Mouse (Mus musculus) liver, adult 2 months (tissue): ENCODE data around the gene Robo1. TPM values are rescaled to one million over a fixed set of nuclear protein-coding genes. Genes with fewer than 3 reads are reported as not detected.

Experiments used
- DNase-seq: peaks from one replicate; pipeline ENCODE4 v3.0.0-alpha.2; 2011; ENCODE audit warnings: low read depth, low spot score; ENCODE audit errors: extremely low read depth
- H3K27ac ChIP-seq: fragments of 200-500 bp; replicated peaks from 2 replicates; pipeline ENCODE4 v1.5.1; 2012; ENCODE audit warnings: low read depth, mild to moderate bottlenecking, control low read depth, inconsistent platforms, low read length; ENCODE audit not compliant: insufficient read depth
- H3K27me3 ChIP-seq: fragments of 200-500 bp; 2 replicates; pipeline ENCODE4 v1.6.1; 2012; ENCODE audit warnings: mild to moderate bottlenecking, moderate library complexity, low read length, inconsistent platforms; ENCODE audit not compliant: control insufficient read depth, insufficient read depth
- H3K36me3 ChIP-seq: fragments of 200-500 bp; 2 replicates; pipeline ENCODE4 v1.6.1; 2012; ENCODE audit warnings: low read length, inconsistent platforms; ENCODE audit not compliant: control insufficient read depth, insufficient read depth
- H3K4me1 ChIP-seq: fragments of 200-500 bp; 2 replicates; pipeline ENCODE4 v1.6.1; 2011; ENCODE audit warnings: low read length; ENCODE audit not compliant: control insufficient read depth, insufficient read depth
- H3K4me3 ChIP-seq: fragments of 200-500 bp; 2 replicates; pipeline ENCODE4 v1.5.1; 2011; ENCODE audit warnings: low read depth, mild to moderate bottlenecking, control low read depth, low read length, moderate library complexity; ENCODE audit not compliant: insufficient read depth
- H3K79me2 ChIP-seq: fragments of 200-500 bp; 2 replicates; pipeline ENCODE4 v1.6.1; 2012; ENCODE audit warnings: inconsistent platforms, mild to moderate bottlenecking, low read length, moderate library complexity; ENCODE audit not compliant: control insufficient read depth, insufficient read depth
- H3K9ac ChIP-seq: fragments of 200-500 bp; 2 replicates; pipeline ENCODE4 v1.6.1; 2012; ENCODE audit warnings: low read depth, mild to moderate bottlenecking, control low read depth, inconsistent platforms, low read length
- CTCF ChIP-seq: fragments of 200-500 bp; IDR thresholded peaks from 2 replicates; pipeline ENCODE4 v1.5.1; 2011; ENCODE audit warnings: low read depth, low read length, control low read depth
- POLR2A ChIP-seq: fragments of 200-500 bp; IDR thresholded peaks from 2 replicates; pipeline ENCODE4 v1.6.1; 2011; ENCODE audit warnings: low read length, control low read depth; ENCODE audit not compliant: insufficient read depth; ENCODE audit errors: extremely low read depth
- WGBS: fragments of 180-500 bp; shearing (Covaris S2); methylation state at CpG from one replicate; pipeline ENCODE4 v1.1.7; 2018; 5-methylcytosine and 5-hydroxymethylcytosine counted together
- polyA plus RNA-seq: library from polyadenylated mRNA; depleted of rRNA; stranded (reverse); fragments of >200 nt; gene quantifications from 2 replicates; pipeline ENCODE4 v1.2.3, GENCODE M21; 2012
- total RNA-seq: library from RNA; depleted of rRNA; stranded (reverse); fragments of >200 nt; gene quantifications from 2 replicates; pipeline ENCODE4 v1.2.3, GENCODE M21; 2014

Gene Robo1
- total and polyA plus RNA-seq, 2 experiments, result 4.5 to 6.4 TPM

DNA sequence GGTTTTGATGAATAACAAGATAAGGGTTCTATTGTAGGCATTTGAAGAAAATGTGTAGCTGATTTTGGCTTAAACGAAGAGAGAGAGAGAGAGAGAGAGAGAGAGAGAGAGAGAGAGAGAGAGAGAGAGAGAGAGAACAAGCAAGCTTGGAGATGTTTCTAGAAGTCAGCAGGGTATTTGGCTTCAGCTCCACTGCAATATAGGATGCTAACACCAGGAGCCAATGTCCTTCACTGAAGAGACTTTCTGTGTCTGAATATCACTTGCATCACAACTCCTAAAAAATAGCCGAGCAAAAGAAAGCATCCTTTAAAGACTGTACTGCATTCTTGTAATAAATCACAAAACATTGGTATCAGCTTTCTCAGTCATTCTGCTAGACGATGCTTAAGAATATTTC is 503.8 kb downstream of the Robo1 start:
- Histone ChIP-seq H3K4me1 (no peaks in the 10 kb centered on the region; the same call in 1 of the 2 replicates), H3K27ac (no peak overlapping the region), H3K9ac (no peak overlapping the region), H3K36me3 (no peaks in the 10 kb centered on the region), H3K27me3 (no peaks in the 10 kb centered on the region), H3K79me2 (no peaks in the 10 kb centered on the region; the same call in 1 of the 2 replicates), H3K4me3 (no peak overlapping the region)
- no peak for DNase-seq
- 82% methylated on average over 3 of the region's 3 CpGs for WGBS
- TF ChIP-seq POLR2A (no peak), CTCF (no peak)

- Histone ChIP-seq H3K4me1 (peaks cover 2% of the 10 kb centered on the region; the same call in 1 of the 2 replicates), H3K27ac (no peak overlapping the region), H3K4me3 (no peak overlapping the region), H3K9ac (no peak overlapping the region), H3K36me3 (no peaks in the 10 kb centered on the region), H3K79me2 (no peaks in the 10 kb centered on the region), H3K27me3 (no peaks in the 10 kb centered on the region)
- TF ChIP-seq CTCF (no peak), POLR2A (no peak)
- no peak for DNase-seq
- WGBS, result 91% methylated on average over 8 of the region's 8 CpGs
These were observed 520.3 kb downstream of the Robo1 start for GRCm38 (mm10) chr16:72828381-72828780.

DNA sequence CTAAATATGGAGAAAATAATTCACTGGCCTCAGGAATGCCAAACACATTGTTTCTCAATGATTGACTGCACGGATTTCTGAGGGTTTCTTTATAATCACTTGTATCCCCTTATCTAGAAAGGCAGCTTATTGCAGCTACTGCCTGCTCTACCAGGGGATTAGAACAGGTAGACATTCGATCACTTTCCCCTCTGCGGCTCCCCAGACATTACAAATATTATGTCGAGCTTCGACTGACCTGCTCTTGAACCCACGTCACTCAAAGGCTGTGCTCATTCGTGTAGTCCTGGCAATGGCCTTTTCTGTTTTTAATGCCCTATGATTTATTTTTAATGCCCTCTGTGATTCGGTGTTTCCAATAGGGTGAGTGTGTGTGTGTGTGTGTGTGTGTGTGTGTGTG is 521.4 kb downstream of the Robo1 start:
- H3K36me3 ChIP-seq, result no peaks in the 10 kb centered on the region
- DNase-seq, result no peak
- no peak overlapping the region for H3K27ac ChIP-seq
- 60% methylated on average over 8 of the region's 8 CpGs for WGBS
- no peak for TF ChIP-seq POLR2A
- TF ChIP-seq CTCF, result no peak
- H3K4me1 ChIP-seq, result peaks cover 2% of the 10 kb centered on the region; the same call in 1 of the 2 replicates
- no peak overlapping the region for H3K4me3 ChIP-seq
- no peaks in the 10 kb centered on the region for H3K79me2 ChIP-seq
- H3K9ac ChIP-seq, result no peak overlapping the region
- H3K27me3 ChIP-seq, result no peaks in the 10 kb centered on the region

- Histone ChIP-seq H3K79me2 (no peaks in the 10 kb centered on the region), H3K27ac (no peak overlapping the region), H3K27me3 (no peaks in the 10 kb centered on the region), H3K4me3 (no peak overlapping the region), H3K4me1 (peaks cover 2% of the 10 kb centered on the region; the same call in 1 of the 2 replicates), H3K9ac (no peak overlapping the region), H3K36me3 (no peaks in the 10 kb centered on the region)
- TF ChIP-seq POLR2A, result no peak
- TF ChIP-seq CTCF, result no peak
- WGBS, result 22% methylated on average over 5 of the region's 5 CpGs
- DNase-seq, result peak; percentile 88
These were observed 522.4 kb downstream of the Robo1 start for GRCm38 (mm10) chr16:72830394-72831056.

DNA sequence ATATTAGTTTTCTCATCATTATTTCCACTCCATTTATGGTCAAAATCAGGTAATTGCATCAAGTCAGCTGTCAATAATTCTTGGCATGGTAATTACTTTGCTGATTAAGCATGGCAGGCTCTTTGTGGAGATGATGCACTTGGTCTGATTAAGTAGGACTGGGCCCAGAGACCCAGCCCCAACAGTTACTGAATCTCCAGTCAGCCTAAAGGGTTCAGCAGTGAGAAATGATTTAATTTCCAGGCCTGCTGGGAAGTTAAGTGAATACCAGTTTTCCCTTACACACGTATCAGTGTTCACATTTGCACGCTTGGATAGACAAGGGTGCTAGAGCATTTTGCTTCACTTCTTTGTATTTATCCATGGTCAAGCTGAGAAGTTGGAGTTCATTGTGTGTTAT is 526.2 kb downstream of the Robo1 start:
- Histone ChIP-seq H3K4me3 (no peak overlapping the region), H3K27ac (no peak overlapping the region), H3K9ac (no peak overlapping the region), H3K4me1 (peaks cover 2% of the 10 kb centered on the region; the same call in 1 of the 2 replicates), H3K27me3 (no peaks in the 10 kb centered on the region), H3K36me3 (no peaks in the 10 kb centered on the region), H3K79me2 (no peaks in the 10 kb centered on the region)
- TF ChIP-seq CTCF (no peak), POLR2A (no peak)
- 98% methylated on average over 2 of the region's 2 CpGs for WGBS
- no peak for DNase-seq

GRCm38 (mm10) chr16:72839031-72839430 is 530.9 kb downstream of the Robo1 start:
- Histone ChIP-seq H3K27ac (no peak overlapping the region), H3K4me1 (no peaks in the 10 kb centered on the region), H3K36me3 (no peaks in the 10 kb centered on the region), H3K79me2 (no peaks in the 10 kb centered on the region), H3K4me3 (no peak overlapping the region), H3K9ac (no peak overlapping the region), H3K27me3 (no peaks in the 10 kb centered on the region)
- no peak for TF ChIP-seq CTCF
- TF ChIP-seq POLR2A, result no peak
- 97% methylated on average over 1 of the region's 1 CpGs for WGBS
- no peak for DNase-seq
